ENCODE assay signal across 7 mouse cellular contexts in the genomic region with DNA sequence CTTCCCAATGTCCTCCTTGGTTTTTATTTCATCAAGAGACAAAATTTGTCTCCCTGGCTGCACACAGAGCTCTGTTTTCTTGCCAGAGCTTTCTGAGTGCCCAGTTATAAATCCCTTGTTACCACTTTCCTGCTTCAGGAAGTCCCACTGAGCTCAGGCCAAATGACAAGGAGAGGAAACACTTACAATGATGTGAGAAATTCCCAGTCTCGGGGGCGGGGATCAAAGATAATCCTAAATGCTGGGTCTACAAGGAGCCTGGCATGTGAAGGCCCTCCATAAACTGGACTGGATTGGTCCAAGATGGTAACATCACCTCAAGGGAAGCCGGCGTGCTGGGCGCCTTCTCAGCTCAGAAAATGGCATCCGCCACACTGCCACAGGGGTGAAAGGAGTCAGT. TPM values are rescaled to one million over a fixed set of nuclear protein-coding genes. Genes with fewer than 3 reads are reported as not detected.
DNase-seq lines count a peak whose midpoint lies in the region; ATAC-seq lines count a peak whose summit lies in the region.

No protein-coding gene starts in this region.

- H3K4me3 ChIP-seq in embryonic facial prominence, embryonic 15.5 days (replicated peaks) = no peak overlapping the region
- no peak overlapping the region for H3K4me3 ChIP-seq in intestine, embryonic 15.5 days (replicated peaks)
- peak overlapping the region; percentile 3; the same call in 1 of the 2 replicates for H3K4me3 ChIP-seq in lung, embryonic 16.5 days (ENCODE audit: low read length)

- H3K9ac ChIP-seq in embryonic facial prominence, embryonic 15.5 days = no peak overlapping the region
- H3K9ac ChIP-seq in intestine, embryonic 15.5 days = no peak overlapping the region
- no peak overlapping the region for H3K9ac ChIP-seq in lung, embryonic 16.5 days (ENCODE audit: low read length)

- peak; percentile 29 for DNase-seq in ZHBTc4 (ENCODE audit: low read depth, low spot score)
- no peak for DNase-seq in embryo, embryonic 11 days
- DNase-seq in yolk sac, embryonic 10.5 days (ENCODE audit: low spot score) = no peak
- no peak for DNase-seq in right cerebral cortex, postnatal 10 days (ENCODE audit: low spot score in 2 of 2)

- peak overlapping the region; percentile 22 for H3K4me2 ChIP-seq in embryonic facial prominence, embryonic 15.5 days (replicated peaks)
- peak overlapping the region; percentile 22; the same call in 1 of the 2 replicates for H3K4me2 ChIP-seq in intestine, embryonic 15.5 days (replicated peaks)
- H3K4me2 ChIP-seq in lung, embryonic 16.5 days (ENCODE audit: low read depth, low read length) = peak overlapping the region; percentile 34

- WGBS in embryonic facial prominence, embryonic 15.5 days = 46% methylated on average over 6 of the region's 6 CpGs
- 70% methylated on average over 6 of the region's 6 CpGs for WGBS in intestine, embryonic 15.5 days
- WGBS in lung, embryonic 16.5 days = 56% methylated on average over 6 of the region's 6 CpGs

- no peaks in the 10 kb centered on the region for H3K27me3 ChIP-seq in embryonic facial prominence, embryonic 15.5 days
- no peaks in the 10 kb centered on the region for H3K27me3 ChIP-seq in intestine, embryonic 15.5 days (replicated peaks)
- H3K27me3 ChIP-seq in lung, embryonic 16.5 days (ENCODE audit: control insufficient read depth, insufficient read depth, low read depth, low read length) = no peaks in the 10 kb centered on the region

- peaks cover 92% of the 10 kb centered on the region for H3K4me1 ChIP-seq in embryonic facial prominence, embryonic 15.5 days
- peaks cover 40% of the 10 kb centered on the region for H3K4me1 ChIP-seq in intestine, embryonic 15.5 days (replicated peaks)
- peaks cover 33% of the 10 kb centered on the region for H3K4me1 ChIP-seq in lung, embryonic 16.5 days (replicated peaks; ENCODE audit: control insufficient read depth, insufficient read depth, low read length)

- H3K9me3 ChIP-seq in embryonic facial prominence, embryonic 15.5 days (replicated peaks) = no peaks in the 10 kb centered on the region
- no peaks in the 10 kb centered on the region for H3K9me3 ChIP-seq in intestine, embryonic 15.5 days
- no peaks in the 10 kb centered on the region for H3K9me3 ChIP-seq in lung, embryonic 16.5 days (ENCODE audit: control insufficient read depth, low read length)

- H3K27ac ChIP-seq in embryonic facial prominence, embryonic 15.5 days (replicated peaks) = peak overlapping the region; percentile 87
- H3K27ac ChIP-seq in intestine, embryonic 15.5 days = peak overlapping the region; percentile 37
- peak overlapping the region; percentile 89 for H3K27ac ChIP-seq in lung, embryonic 16.5 days (ENCODE audit: low read length)

- H3K36me3 ChIP-seq in embryonic facial prominence, embryonic 15.5 days = no peaks in the 10 kb centered on the region
- no peaks in the 10 kb centered on the region for H3K36me3 ChIP-seq in intestine, embryonic 15.5 days
- H3K36me3 ChIP-seq in lung, embryonic 16.5 days (ENCODE audit: control insufficient read depth, insufficient read depth, low read length) = no peaks in the 10 kb centered on the region

- ATAC-seq in embryonic facial prominence, embryonic 15.5 days (ENCODE audit: insufficient number of reproducible peaks, low FRiP score, low TSS enrichment, low read depth) = no peak
- ATAC-seq in intestine, embryonic 15.5 days = no peak
- peak; percentile 44 for ATAC-seq in lung, embryonic 16.5 days (ENCODE audit: low read depth)

RNA-seq across cellular contexts. Expression of a gene that starts 49.3 kb away (rescaled TPM):
- 111 and 126 TPM in 2 replicates for polyA plus RNA-seq in embryonic facial prominence, embryonic 15.5 days (2015; fragmentation: Nextera tagmentation; extraction: Ambion mirVana)
- polyA plus RNA-seq in intestine, embryonic 15.5 days (2015; fragmentation: Nextera tagmentation; extraction: Ambion mirVana) = 123 and 138 TPM in 2 replicates
- polyA plus RNA-seq in lung, embryonic 16.5 days (2015; fragmentation: Nextera tagmentation; extraction: Ambion mirVana) = 122 and 126 TPM in 2 replicates

RNA-seq across cellular contexts. Expression of a gene that starts 49.3 kb away (rescaled TPM):
- 23.8 and 24.3 TPM in 2 replicates for polyA plus RNA-seq in embryonic facial prominence, embryonic 15.5 days (2015; fragmentation: Nextera tagmentation; extraction: Ambion mirVana)
- polyA plus RNA-seq in intestine, embryonic 15.5 days (2015; fragmentation: Nextera tagmentation; extraction: Ambion mirVana) = 26.3 and 29.6 TPM in 2 replicates
- polyA plus RNA-seq in lung, embryonic 16.5 days (2015; fragmentation: Nextera tagmentation; extraction: Ambion mirVana) = 18.6 and 22.1 TPM in 2 replicates

Comparison
In these comparisons a context has a peak if more than half of its experiments do, and no peak if none do; other contexts are left out.
1. H3K27ac ChIP-seq: peak in every context shown above with its lines; median percentile 89 in lung, embryonic 16.5 days; 87 in embryonic facial prominence, embryonic 15.5 days; 37 in intestine, embryonic 15.5 days.